Mouse (Mus musculus) heart, embryonic 13.5 days (tissue): ENCODE measurements around the gene Aamp. TPM values are rescaled to one million over a fixed set of nuclear protein-coding genes. Genes with fewer than 3 reads are reported as not detected.
A peak's percentile ranks its signal among the peaks of the same experiment; 100 is the strongest.

Source experiments
- ATAC-seq: fragments of 200-750 bp; cut with Nextera tagmentation; 2 replicates; pipeline ENCODE4 v1.8.0; 2017; ENCODE audit warnings: moderate TSS enrichment; ENCODE audit not compliant: insufficient number of reproducible peaks, low FRiP score, low TSS enrichment; ENCODE audit errors: extremely low read depth
- H3K27ac ChIP-seq: fragments of 300-500 bp; sonication (generic); replicated peaks from 2 replicates; pipeline ENCODE4 v1.5.1; 2015; ENCODE audit warnings: moderate library complexity, mild to moderate bottlenecking, inconsistent platforms
- H3K27me3 ChIP-seq: fragments of 300-500 bp; sonication (generic); replicated peaks from 2 replicates; pipeline ENCODE4 v1.6.1; 2015; ENCODE audit warnings: mild to moderate bottlenecking, inconsistent platforms
- H3K36me3 ChIP-seq: fragments of 300-500 bp; sonication (generic); 2 replicates; pipeline ENCODE4 v1.6.1; 2015; ENCODE audit warnings: mild to moderate bottlenecking, inconsistent platforms
- H3K4me1 ChIP-seq: fragments of 300-500 bp; sonication (generic); 2 replicates; pipeline ENCODE4 v1.6.1; 2015; ENCODE audit warnings: inconsistent platforms
- H3K4me2 ChIP-seq: fragments of 300-500 bp; sonication (generic); 2 replicates; pipeline ENCODE4 v1.6.1; 2015; ENCODE audit warnings: inconsistent platforms, mild to moderate bottlenecking, moderate library complexity
- H3K4me3 ChIP-seq: fragments of 300-500 bp; sonication (generic); 2 replicates; pipeline ENCODE4 v1.5.1; 2015; ENCODE audit warnings: moderate library complexity, mild to moderate bottlenecking, inconsistent platforms
- H3K9ac ChIP-seq: fragments of 300-500 bp; sonication (generic); 2 replicates; pipeline ENCODE4 v1.6.1; 2015; ENCODE audit warnings: inconsistent platforms, mild to moderate bottlenecking, moderate library complexity
- H3K9me3 ChIP-seq: fragments of 300-500 bp; sonication (generic); 2 replicates; pipeline ENCODE4 v1.6.1; 2016; ENCODE audit warnings: inconsistent platforms
- WGBS: fragments of 180-500 bp; shearing (Covaris S2); methylation state at CpG from one replicate; pipeline ENCODE4 v1.1.7; 2015; ENCODE audit warnings: mixed read lengths; 5-methylcytosine and 5-hydroxymethylcytosine counted together
- polyA plus RNA-seq: library from polyadenylated mRNA; unstranded; fragments of >200 nt; fragmentation: Nextera tagmentation; extraction: Ambion mirVana; gene quantifications from 2 replicates; pipeline ENCODE4 v1.2.1, GENCODE M21; 2015

Aamp gene
- polyA plus RNA-seq, 1 experiment from 2014 or later = 164 TPM

DNA sequence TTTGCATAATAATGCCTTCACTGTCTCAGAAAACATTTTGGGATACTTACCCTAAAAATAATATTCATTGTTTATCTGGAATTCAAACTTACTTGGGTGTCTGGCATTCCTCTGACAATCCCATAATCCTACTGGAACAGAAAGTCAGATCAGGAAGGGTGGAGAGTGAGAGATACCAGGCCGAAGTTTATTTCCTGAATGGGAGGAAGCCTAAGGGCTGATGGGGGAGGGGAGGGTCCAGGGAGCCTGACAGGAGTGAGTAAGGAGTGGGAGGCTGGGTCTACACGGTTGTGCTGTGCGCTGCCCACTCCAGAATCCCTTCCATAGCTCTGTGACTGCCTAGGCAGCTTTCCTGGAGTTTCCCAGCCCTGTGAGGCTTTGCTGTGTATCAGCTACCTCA, 25.2 kb upstream of the Aamp start:
- Histone ChIP-seq H3K9ac (peak overlapping the region; percentile 60), H3K36me3 (no peaks in the 10 kb centered on the region), H3K4me1 (peaks cover 50% of the 10 kb centered on the region), H3K27ac (peak overlapping the region; percentile 85), H3K4me2 (0 out of 2 replicates have a peak overlapping the region, but pooled peaks have one; percentile 14), H3K27me3 (no peaks in the 10 kb centered on the region), H3K9me3 (no peaks in the 10 kb centered on the region), H3K4me3 (no peak overlapping the region)
- ATAC-seq = no peak; the same call in 1 of the 2 replicates
- WGBS = 14% methylated on average over 3 of the region's 3 CpGs

- Histone ChIP-seq H3K36me3 (no peaks in the 10 kb centered on the region), H3K4me1 (peaks cover 51% of the 10 kb centered on the region), H3K4me3 (no peak overlapping the region), H3K4me2 (no peak overlapping the region), H3K27ac (no peak overlapping the region), H3K27me3 (no peaks in the 10 kb centered on the region), H3K9ac (no peak overlapping the region), H3K9me3 (no peaks in the 10 kb centered on the region)
- no peak for ATAC-seq
- 73% methylated on average over 10 of the region's 10 CpGs for WGBS
These were observed 23.7 kb upstream of the Aamp start for GRCm38 (mm10) chr1:74308001-74308964.

GRCm38 (mm10) chr1:74307146-74307545, 22.6 kb upstream of the Aamp start:
- Histone ChIP-seq H3K27me3 (no peaks in the 10 kb centered on the region), H3K4me3 (no peak overlapping the region), H3K9me3 (no peaks in the 10 kb centered on the region), H3K36me3 (no peaks in the 10 kb centered on the region), H3K4me1 (peaks cover 51% of the 10 kb centered on the region), H3K4me2 (no peak overlapping the region), H3K9ac (no peak overlapping the region), H3K27ac (no peak overlapping the region)
- no peak for ATAC-seq
- WGBS = 95% methylated on average over 1 of the region's 1 CpGs

DNA sequence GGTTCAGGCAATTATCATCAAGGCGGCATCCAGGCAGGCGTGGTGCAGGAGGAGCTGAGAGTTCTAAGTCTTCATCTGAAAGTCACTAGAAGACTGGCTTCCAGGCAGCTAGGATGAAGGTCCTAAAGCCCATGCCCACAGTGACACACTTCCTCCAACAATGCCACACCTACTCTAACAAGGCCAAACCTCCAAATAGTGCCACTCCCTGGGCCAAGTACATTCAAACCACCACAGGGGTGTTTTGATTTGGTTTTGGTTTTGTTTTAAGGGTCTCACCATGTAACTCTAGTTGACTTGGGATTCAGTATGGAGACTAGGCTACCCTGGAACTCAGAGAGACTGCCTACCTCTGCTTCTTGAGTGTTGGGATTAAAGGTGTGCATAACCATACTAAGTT, 21.0 kb upstream of the Aamp start, which contains the start of gene Tmbim1:
TSS of gene Tmbim1 (minus strand) at position 101 of the 400 bp plus-strand sequence.
- 92% methylated on average over 2 of the region's 2 CpGs for WGBS

GRCm38 (mm10) chr1:74304946-74305345, 20.4 kb upstream of the Aamp start:
- no peaks in the 10 kb centered on the region for H3K36me3 ChIP-seq
- H3K27ac ChIP-seq = 0 out of 2 replicates have a peak overlapping the region, but pooled peaks have one; percentile 25
- no peaks in the 10 kb centered on the region for H3K27me3 ChIP-seq
- no peaks in the 10 kb centered on the region for H3K9me3 ChIP-seq
- peaks cover 65% of the 10 kb centered on the region for H3K4me1 ChIP-seq
- no peak overlapping the region for H3K9ac ChIP-seq
- WGBS = 64% methylated on average over 4 of the region's 4 CpGs
- no peak overlapping the region for H3K4me2 ChIP-seq
- H3K4me3 ChIP-seq = no peak overlapping the region
- ATAC-seq = no peak

More for the DNA sequence above, 21.0 kb upstream of the Aamp start, which contains the start of gene Tmbim1:
- Histone ChIP-seq H3K9ac (peak within 1 kb of the TSS; percentile 88), H3K36me3 (no peaks in the 10 kb centered on the region), H3K9me3 (no peaks in the 10 kb centered on the region), H3K4me1 (peaks cover 62% of the 10 kb centered on the region), H3K27me3 (no peaks in the 10 kb centered on the region), H3K4me3 (peak within 1 kb of the TSS; percentile 65), H3K4me2 (peak within 1 kb of the TSS; percentile 73), H3K27ac (peak within 1 kb of the TSS; percentile 88)
- no peak for ATAC-seq

- Histone ChIP-seq H3K27ac (peak overlapping the region; percentile 88), H3K27me3 (no peaks in the 10 kb centered on the region), H3K4me3 (peak overlapping the region; percentile 65), H3K36me3 (no peaks in the 10 kb centered on the region), H3K4me2 (peak overlapping the region; percentile 73), H3K9ac (peak overlapping the region; percentile 88), H3K9me3 (no peaks in the 10 kb centered on the region), H3K4me1 (peaks cover 65% of the 10 kb centered on the region)
- ATAC-seq = no peak
- 7% methylated on average over 12 of the region's 12 CpGs for WGBS
These were observed 19.8 kb upstream of the Aamp start for GRCm38 (mm10) chr1:74304339-74304790.

GRCm38 (mm10) chr1:74303509-74304338, 19.2 kb upstream of the Aamp start:
- no peaks in the 10 kb centered on the region for H3K27me3 ChIP-seq
- H3K27ac ChIP-seq = peak overlapping the region; percentile 88
- peaks cover 1% of the 10 kb centered on the region for H3K36me3 ChIP-seq
- peak overlapping the region; percentile 65 for H3K4me3 ChIP-seq
- peak overlapping the region; percentile 73 for H3K4me2 ChIP-seq
- H3K9me3 ChIP-seq = no peaks in the 10 kb centered on the region
- under 1% methylated on average over 55 of the region's 56 CpGs for WGBS
- peak; percentile 75 for ATAC-seq
- H3K9ac ChIP-seq = peak overlapping the region; percentile 88
- peaks cover 68% of the 10 kb centered on the region for H3K4me1 ChIP-seq

GRCm38 (mm10) chr1:74302835-74303234, 18.3 kb upstream of the Aamp start:
- H3K36me3 ChIP-seq = peaks cover 4% of the 10 kb centered on the region
- no peak for ATAC-seq
- H3K4me3 ChIP-seq = peak overlapping the region; percentile 65
- peak overlapping the region; percentile 73 for H3K4me2 ChIP-seq
- H3K27me3 ChIP-seq = no peaks in the 10 kb centered on the region
- H3K9me3 ChIP-seq = no peaks in the 10 kb centered on the region
- H3K4me1 ChIP-seq = peaks cover 72% of the 10 kb centered on the region
- 74% methylated on average over 2 of the region's 2 CpGs for WGBS
- H3K27ac ChIP-seq = peak overlapping the region; percentile 88
- peak overlapping the region; percentile 88 for H3K9ac ChIP-seq

DNA sequence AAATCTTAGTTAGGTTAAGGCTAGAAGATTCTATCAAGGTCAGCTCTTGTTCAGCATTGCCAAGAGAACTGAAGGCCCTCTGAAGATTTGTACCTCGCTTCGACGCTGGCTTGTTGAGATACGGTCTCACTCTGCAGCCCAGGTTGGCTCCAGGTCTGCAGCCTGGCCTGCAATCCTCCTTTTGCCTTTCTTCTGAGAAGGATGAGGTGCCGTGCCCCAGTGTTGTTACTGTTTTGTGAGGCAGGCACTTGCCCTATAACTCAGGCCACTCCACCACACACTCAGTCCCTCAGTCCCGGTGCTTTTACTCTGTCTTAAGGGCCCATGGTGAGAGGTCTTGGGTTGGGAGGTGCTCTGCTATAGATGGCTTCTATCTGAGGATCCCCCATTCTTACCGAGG, 17.7 kb upstream of the Aamp start:
- H3K36me3 ChIP-seq = peaks cover 4% of the 10 kb centered on the region
- H3K27ac ChIP-seq = 0 out of 2 replicates have a peak overlapping the region, but pooled peaks have one; percentile 88
- H3K4me1 ChIP-seq = peaks cover 73% of the 10 kb centered on the region

DNA sequence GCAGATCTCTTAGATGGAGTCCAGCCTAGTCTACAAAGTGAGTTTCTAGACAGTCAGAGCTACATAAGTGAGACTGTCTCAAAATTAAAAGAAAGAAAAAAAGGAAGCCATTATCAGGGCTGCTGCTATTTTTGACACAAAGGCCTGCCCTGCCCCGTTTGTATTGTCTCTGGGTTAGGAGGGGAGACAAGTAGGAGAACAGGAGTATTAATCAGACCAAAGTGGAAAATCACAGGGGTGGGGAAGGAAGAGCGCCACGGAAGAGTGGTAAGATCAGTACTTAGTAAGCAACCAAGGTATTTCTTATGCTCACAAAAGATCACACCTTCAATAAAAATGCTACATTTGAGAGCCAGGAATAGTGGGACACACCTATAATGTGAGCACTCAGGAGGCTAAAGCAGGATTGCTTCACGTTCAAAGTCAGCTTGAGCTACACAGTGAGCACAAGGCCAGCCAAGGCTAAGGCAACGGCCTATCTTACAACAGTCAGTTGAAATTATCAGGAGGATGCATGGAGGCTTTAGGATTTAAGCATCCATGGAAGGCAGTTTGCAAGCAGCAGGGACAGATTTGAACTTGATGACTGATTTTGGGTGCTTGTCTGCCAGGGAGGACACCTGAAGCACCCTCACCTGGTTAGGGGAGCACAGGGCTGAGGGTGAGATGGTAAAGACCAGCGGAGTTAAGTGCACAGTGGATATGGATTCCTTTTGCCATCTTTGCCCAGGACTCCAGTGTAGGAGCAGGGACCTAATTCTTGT, 16.0 kb upstream of the Aamp start:
- peak overlapping the region; percentile 99 for H3K27ac ChIP-seq
- H3K4me1 ChIP-seq = peaks cover 87% of the 10 kb centered on the region
- no peaks in the 10 kb centered on the region for H3K27me3 ChIP-seq
- no peak for ATAC-seq
- H3K36me3 ChIP-seq = peaks cover 4% of the 10 kb centered on the region
- 52% methylated on average over 6 of the region's 6 CpGs for WGBS
- H3K9me3 ChIP-seq = no peaks in the 10 kb centered on the region
- H3K9ac ChIP-seq = peak overlapping the region; percentile 67
- peak overlapping the region; percentile 32; the same call in 1 of the 2 replicates for H3K4me2 ChIP-seq
- no peak overlapping the region for H3K4me3 ChIP-seq

More for the DNA sequence above, 17.7 kb upstream of the Aamp start:
- ATAC-seq = no peak
- 86% methylated on average over 7 of the region's 7 CpGs for WGBS
- H3K9me3 ChIP-seq = no peaks in the 10 kb centered on the region
- no peak overlapping the region for H3K4me3 ChIP-seq
- no peaks in the 10 kb centered on the region for H3K27me3 ChIP-seq
- peak overlapping the region; percentile 73 for H3K4me2 ChIP-seq
- H3K9ac ChIP-seq = peak overlapping the region; percentile 88
